In the genomic region with DNA sequence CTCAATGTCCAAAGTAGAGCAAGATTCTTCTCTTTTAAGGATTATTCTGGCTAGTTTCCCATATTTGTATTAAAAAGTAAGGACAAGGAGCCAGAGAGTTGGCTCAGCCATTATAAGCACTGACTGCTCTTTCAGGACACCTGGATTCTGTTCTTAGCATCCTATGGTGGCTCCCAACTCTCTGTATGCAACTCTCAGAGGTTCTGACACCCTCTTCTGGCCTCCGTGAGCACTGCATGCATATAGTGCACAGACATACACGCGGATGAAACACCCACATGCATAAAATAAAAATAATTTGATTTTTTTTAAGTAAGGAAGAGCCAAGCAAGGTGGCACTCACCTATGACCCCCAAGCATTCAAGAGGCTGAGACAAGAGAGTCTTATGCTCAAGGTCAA, we compare ENCODE assay signal across 14 mouse cellular contexts. TPM values are rescaled to one million over a fixed set of nuclear protein-coding genes. Genes with fewer than 3 reads are reported as not detected.
"Had no signal": no experiment of that assay in that cellular context is flagged by ENCODE, and none has a peak within 500 bp of the region (broad histone marks: within the 10 kb centered on the region; RNA-seq: fewer than 3 reads in every experiment).

No protein-coding gene starts in this region.

- H3K9me3 ChIP-seq: limb, embryonic 15.5 days; liver, embryonic 13.5 days; neural tube, embryonic 15.5 days had no signal

- H3K36me3 ChIP-seq: limb, embryonic 15.5 days; liver, embryonic 13.5 days; midbrain, embryonic 12.5 days; neural tube, embryonic 15.5 days had no signal

- H3K27ac ChIP-seq: limb, embryonic 15.5 days; liver, embryonic 13.5 days; midbrain, embryonic 12.5 days; neural tube, embryonic 15.5 days had no signal

- H3K4me3 ChIP-seq: limb, embryonic 15.5 days; liver, embryonic 13.5 days; midbrain, embryonic 12.5 days; myocyte; neural tube, embryonic 15.5 days had no signal

- H3K4me2 ChIP-seq: limb, embryonic 15.5 days; liver, embryonic 13.5 days; midbrain, embryonic 12.5 days; neural tube, embryonic 15.5 days had no signal

- DNase-seq: kidney, adult 11 months; kidney, postnatal 14 days; layer of hippocampus, adult 9-11 months; layer of hippocampus, postnatal 36 days; liver, embryonic 13.5 days; lung, adult 18-20 months; retina, postnatal 1 day; right cerebral cortex, postnatal 4 days; thymus, postnatal 4 days had no signal

- H3K9ac ChIP-seq: limb, embryonic 15.5 days; liver, embryonic 13.5 days; midbrain, embryonic 12.5 days; neural tube, embryonic 15.5 days had no signal

- H3K27me3 ChIP-seq: limb, embryonic 15.5 days; neural tube, embryonic 15.5 days had no signal

RNA-seq across cellular contexts. Expression of a gene that starts 26.0 kb away (rescaled TPM):
- total RNA-seq: megakaryocyte-erythroid progenitor cell, adult 5-6 weeks had no signal
